Mouse (Mus musculus) stomach, adult 2 months (tissue): Measurements from ENCODE around the gene Immp2l. TPM values are rescaled to one million over a fixed set of nuclear protein-coding genes. Genes with fewer than 3 reads are reported as not detected.

Experiments used
- polyA plus RNA-seq: library from polyadenylated mRNA; depleted of rRNA; stranded (reverse); fragments of >200 nt; gene quantifications from 2 replicates; pipeline ENCODE4 v1.2.3, GENCODE M21; 2012; rRNA removed

Gene Immp2l
- polyA plus RNA-seq: 0.39 and 0.77 TPM in 2 replicates

DNA sequence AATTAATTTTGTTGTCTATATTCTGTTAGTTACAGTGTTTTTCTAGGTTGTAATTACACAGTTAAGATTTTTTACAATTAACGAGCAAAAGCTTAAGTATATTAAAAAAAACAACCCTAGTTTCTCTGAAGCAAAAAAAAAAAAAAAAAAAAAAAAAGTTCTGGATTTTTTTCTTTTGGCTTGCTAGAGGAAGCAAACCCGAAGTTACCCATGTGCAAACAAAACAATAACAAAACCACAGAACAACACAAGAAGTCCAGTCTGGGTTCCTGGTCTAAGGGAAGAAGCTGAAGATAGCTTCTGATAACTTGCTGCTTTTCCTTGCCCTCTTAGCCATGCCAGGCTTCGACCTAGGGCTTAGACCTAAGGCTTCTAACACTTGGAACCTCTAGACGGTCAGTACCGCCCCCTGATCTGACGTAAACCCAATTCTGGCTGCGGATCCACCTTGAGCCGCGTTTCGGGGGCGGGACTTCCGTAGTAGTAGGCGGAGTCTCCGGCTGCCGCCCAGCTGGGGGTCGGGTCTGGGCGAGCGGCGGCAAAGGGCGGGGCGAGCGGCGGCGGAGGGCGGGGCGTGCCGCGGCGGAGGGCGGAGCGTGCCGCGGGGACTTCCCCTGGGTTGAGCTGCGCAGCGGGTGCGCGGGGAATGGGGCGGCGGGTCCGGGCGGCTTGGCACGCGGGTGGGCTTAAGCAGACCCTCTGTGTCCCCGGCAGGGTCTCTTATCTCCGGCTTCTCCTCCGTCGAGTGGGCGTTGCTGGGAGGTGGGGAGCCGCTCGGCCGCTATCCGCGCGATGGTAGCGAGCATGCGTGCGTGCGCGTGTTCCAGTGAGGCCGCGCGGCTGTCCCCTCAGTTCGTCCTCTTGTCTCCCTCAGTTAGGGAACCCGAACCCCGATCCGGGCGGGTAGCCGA lies at the start of gene Immp2l:
Immp2l (plus strand) TSS at position 580 of the 911 bp plus-strand sequence.

DNA sequence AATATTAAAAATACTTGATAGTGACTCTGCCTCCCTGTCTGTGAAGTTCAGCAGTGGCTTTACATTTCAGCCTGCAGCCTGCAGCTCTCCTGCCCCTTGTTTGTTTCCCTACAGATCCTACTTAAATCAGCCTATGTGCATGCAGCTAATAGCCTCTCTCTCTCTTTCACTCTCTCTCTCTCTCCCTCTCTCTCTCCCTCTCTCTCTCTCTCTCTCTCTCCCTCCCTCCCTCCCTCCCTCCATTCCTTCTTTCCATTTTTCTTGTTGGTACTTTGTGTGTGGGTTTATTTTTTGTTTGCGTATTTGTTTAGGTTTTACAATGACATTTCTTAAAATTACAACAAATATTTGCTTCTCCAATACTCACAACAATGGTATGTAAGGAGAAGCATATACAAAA lies 462.4 kb downstream of the Immp2l start, which contains the start of gene Lrrn3:
Lrrn3 (minus strand) TSS at position 101 of the 400 bp plus-strand sequence.

